Mouse (Mus musculus) testis, adult 2 months (tissue): Measurements from ENCODE around the gene Rbm28.

ENCODE experiments used
- CTCF ChIP-seq: fragments of 200-500 bp; IDR thresholded peaks from 2 replicates; pipeline ENCODE4 v1.5.1; 2012; ENCODE audit warnings: low read depth, mild to moderate bottlenecking, inconsistent platforms, low read length, moderate library complexity; ENCODE audit not compliant: control insufficient read depth, insufficient read depth, insufficient replicate concordance
- POLR2A ChIP-seq: fragments of 200-500 bp; IDR thresholded peaks from 2 replicates; pipeline ENCODE4 v1.6.1; 2012; ENCODE audit warnings: low read depth, mild to moderate bottlenecking, inconsistent platforms, low read length, moderate library complexity; ENCODE audit not compliant: control insufficient read depth

DNA sequence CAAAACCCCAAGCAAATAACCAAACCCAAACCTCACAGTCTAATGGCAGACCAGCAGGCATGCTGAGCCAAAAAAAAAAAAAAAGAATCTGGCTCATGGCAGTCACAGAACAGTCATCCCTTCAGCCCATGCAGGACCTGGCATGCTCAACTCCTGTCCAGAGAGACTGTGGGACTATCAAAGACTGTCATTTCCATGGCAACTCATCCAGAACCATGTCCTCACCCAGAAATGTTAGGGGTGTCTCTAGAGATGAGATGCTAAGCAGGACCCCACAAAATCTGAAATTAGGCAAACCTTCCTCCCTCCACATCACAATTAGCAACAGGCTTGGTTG lies 90.7 kb downstream of the Rbm28 start:
- TF ChIP-seq CTCF (no peak), POLR2A (no peak)
